Mouse (Mus musculus) brain, embryonic 14.5 days (tissue): ENCODE results near the gene Dennd1b. TPM values are rescaled to one million over a fixed set of nuclear protein-coding genes. Genes with fewer than 3 reads are reported as not detected.

Experiments used
- DNase-seq: peaks from one replicate; pipeline ENCODE4 v3.0.0-alpha.2; 2011; ENCODE audit warnings: low read depth
- CTCF ChIP-seq: fragments of 200-500 bp; IDR thresholded peaks from 2 replicates; pipeline ENCODE4 v1.5.1; 2012; ENCODE audit warnings: inconsistent platforms, mild to moderate bottlenecking, moderate library complexity, borderline replicate concordance; ENCODE audit not compliant: insufficient read depth, insufficient read length; ENCODE audit errors: extremely low read depth
- POLR2A ChIP-seq: fragments of 200-500 bp; IDR thresholded peaks from 2 replicates; pipeline ENCODE4 v1.6.1; 2012; ENCODE audit warnings: mild to moderate bottlenecking, inconsistent platforms, borderline replicate concordance; ENCODE audit not compliant: poor library complexity, insufficient read depth, insufficient read length, severe bottlenecking; ENCODE audit errors: extremely low read depth
- polyA plus RNA-seq: library from polyadenylated mRNA; depleted of rRNA; stranded (reverse); fragments of >200 nt; gene quantifications from 2 replicates; pipeline ENCODE4 v1.2.3, GENCODE M21; 2012

Dennd1b gene
- polyA plus RNA-seq, 1 experiment = 7.2 TPM

- TF ChIP-seq POLR2A = no peak
- TF ChIP-seq CTCF = no peak
- DNase-seq = no peak
These were observed 107.8 kb downstream of the Dennd1b start for GRCm38 (mm10) chr1:139071015-139071414.

- DNase-seq = no peak
- TF ChIP-seq CTCF (no peak), POLR2A (no peak)
These were observed 112.4 kb downstream of the Dennd1b start for GRCm38 (mm10) chr1:139075671-139076070.

- TF ChIP-seq POLR2A (no peak), CTCF (no peak)
- no peak for DNase-seq
These were observed 114.8 kb downstream of the Dennd1b start for GRCm38 (mm10) chr1:139077989-139078388.

- peak; percentile 69 for DNase-seq
- no peak for TF ChIP-seq POLR2A
- TF ChIP-seq CTCF = no peak
These were observed 115.8 kb downstream of the Dennd1b start for GRCm38 (mm10) chr1:139079000-139079399.

- peak; percentile 87 for DNase-seq
- TF ChIP-seq CTCF (no peak), POLR2A (no peak)
These were observed 116.3 kb downstream of the Dennd1b start for GRCm38 (mm10) chr1:139079523-139079922.

- TF ChIP-seq CTCF = no peak
- TF ChIP-seq POLR2A = no peak
- DNase-seq = peak; percentile 95
These were observed 117.5 kb downstream of the Dennd1b start for GRCm38 (mm10) chr1:139080517-139081386.

- TF ChIP-seq CTCF (no peak; the same call in 1 of the 2 replicates), POLR2A (no peak)
- peak; percentile 36 for DNase-seq
These were observed 120.1 kb downstream of the Dennd1b start for GRCm38 (mm10) chr1:139083382-139083781.

- no peak for DNase-seq
- TF ChIP-seq POLR2A (no peak), CTCF (no peak)
These were observed 124.3 kb downstream of the Dennd1b start for GRCm38 (mm10) chr1:139087564-139087963.

GRCm38 (mm10) chr1:139090744-139091143 is 127.5 kb downstream of the Dennd1b start:
- peak; percentile 83 for DNase-seq
- TF ChIP-seq POLR2A (no peak), CTCF (no peak)

- peak; percentile 67 for DNase-seq
- TF ChIP-seq CTCF (no peak), POLR2A (no peak)
These were observed 128.5 kb downstream of the Dennd1b start for GRCm38 (mm10) chr1:139091701-139092100.

- DNase-seq = peak; percentile 55
- TF ChIP-seq POLR2A = no peak
- TF ChIP-seq CTCF = no peak
These were observed 128.9 kb downstream of the Dennd1b start for GRCm38 (mm10) chr1:139092144-139092543.

- no peak for TF ChIP-seq POLR2A
- TF ChIP-seq CTCF = no peak
These were observed 129.5 kb downstream of the Dennd1b start for GRCm38 (mm10) chr1:139092722-139093121.

More at GRCm38 (mm10) chr1:139092722-139093121, 129.5 kb downstream of the Dennd1b start:
- DNase-seq = no peak
